Comparison of ENCODE assay signal across 23 mouse cellular contexts in genomic region chr3:21497011-21497410, GRCm38 (mm10).
A peak's percentile ranks its signal among the peaks of the same experiment; 100 is the strongest.
DNase-seq lines count a peak whose midpoint lies in the region; ATAC-seq lines count a peak whose summit lies in the region.
"Had no signal": no experiment of that assay in that cellular context is flagged by ENCODE, and none has a peak within 500 bp of the region (broad histone marks: within the 10 kb centered on the region; RNA-seq: fewer than 3 reads in every experiment).

No protein-coding gene starts in this region.

- H3K36me3 ChIP-seq in heart, embryonic 12.5 days = no peaks in the 10 kb centered on the region
- no peaks in the 10 kb centered on the region for H3K36me3 ChIP-seq in kidney, embryonic 16.5 days (ENCODE audit: insufficient read depth, low read length)
- H3K36me3 ChIP-seq: liver, embryonic 12.5 days; lung, embryonic 15.5 days; midbrain, embryonic 13.5 days; neural tube, embryonic 12.5 days had no signal

- no peaks in the 10 kb centered on the region for H3K9me3 ChIP-seq in heart, embryonic 12.5 days (replicated peaks)
- no peaks in the 10 kb centered on the region for H3K9me3 ChIP-seq in kidney, embryonic 16.5 days (ENCODE audit: low read length)
- H3K9me3 ChIP-seq: forebrain, embryonic 13.5 days; liver, embryonic 12.5 days; lung, embryonic 15.5 days; megakaryocyte, embryonic 14.5 days; midbrain, embryonic 13.5 days; neural tube, embryonic 12.5 days had no signal

- H3K27me3 ChIP-seq in heart, embryonic 12.5 days (replicated peaks) = no peaks in the 10 kb centered on the region
- H3K27me3 ChIP-seq in kidney, embryonic 16.5 days (ENCODE audit: insufficient read depth, low read length) = no peaks in the 10 kb centered on the region
- H3K27me3 ChIP-seq: forebrain, embryonic 13.5 days; liver, embryonic 12.5 days; lung, embryonic 15.5 days; megakaryocyte, embryonic 14.5 days; midbrain, embryonic 13.5 days; neural tube, embryonic 12.5 days had no signal

- H3K4me3 ChIP-seq in heart, embryonic 12.5 days = no peak overlapping the region
- no peak overlapping the region for H3K4me3 ChIP-seq in kidney, embryonic 16.5 days (ENCODE audit: low read length)
- H3K4me3 ChIP-seq: forebrain, embryonic 13.5 days; liver, embryonic 12.5 days; lung, embryonic 15.5 days; megakaryocyte, embryonic 14.5 days; midbrain, embryonic 13.5 days; neural tube, embryonic 12.5 days had no signal

- no peak overlapping the region for H3K27ac ChIP-seq in heart, embryonic 12.5 days (ENCODE audit: poor library complexity, severe bottlenecking)
- no peak overlapping the region for H3K27ac ChIP-seq in kidney, embryonic 16.5 days (ENCODE audit: low read length)
- H3K27ac ChIP-seq: forebrain, embryonic 13.5 days; hindbrain, embryonic 14.5 days; kidney, postnatal 0 days; liver, embryonic 12.5 days; lung, embryonic 15.5 days; midbrain, embryonic 13.5 days; neural tube, embryonic 12.5 days had no signal

- peaks cover 23% of the 10 kb centered on the region for H3K4me1 ChIP-seq in heart, embryonic 12.5 days (replicated peaks)
- no peaks in the 10 kb centered on the region for H3K4me1 ChIP-seq in kidney, embryonic 16.5 days (ENCODE audit: insufficient read depth, low read length)
- H3K4me1 ChIP-seq: liver, embryonic 12.5 days had no signal

- H3K4me2 ChIP-seq in heart, embryonic 12.5 days = no peak overlapping the region
- H3K4me2 ChIP-seq in kidney, embryonic 16.5 days (replicated peaks; ENCODE audit: low read depth, low read length) = no peak overlapping the region
- H3K4me2 ChIP-seq: forebrain, embryonic 13.5 days; hindbrain, embryonic 14.5 days; liver, embryonic 12.5 days; lung, embryonic 15.5 days; midbrain, embryonic 13.5 days; neural tube, embryonic 12.5 days had no signal

- WGBS in heart, embryonic 12.5 days = 6% methylated on average over 1 of the region's 1 CpGs
- 69% methylated on average over 1 of the region's 1 CpGs for WGBS in kidney, embryonic 16.5 days

- peak; percentile 77 to 81 for DNase-seq in heart, adult 18-20 months
- no peak for DNase-seq in heart, postnatal 25 days (ENCODE audit: low spot score)
- DNase-seq in adipocyte (ENCODE audit: low spot score) = peak; percentile 67
- peak; percentile 71 to 79 for DNase-seq in heart, postnatal 10 days
- DNase-seq in layer of hippocampus, postnatal 14 days (ENCODE audit: low spot score in 2 of 2) = no peak
- DNase-seq in neural tube, embryonic 10.5 days (ENCODE audit: extremely low spot score, low spot score) = no peak
- DNase-seq: adrenal gland, postnatal 14 days; cerebellum, adult 8-10 months; kidney, adult 18-20 months; right cerebral cortex, postnatal 14 days; spleen, adult 18-20 months; thymus, postnatal 14 days had no signal

- no peak overlapping the region for H3K9ac ChIP-seq in heart, embryonic 12.5 days
- H3K9ac ChIP-seq in kidney, embryonic 16.5 days (replicated peaks; ENCODE audit: low read length) = no peak overlapping the region
- H3K9ac ChIP-seq: forebrain, embryonic 13.5 days; hindbrain, embryonic 14.5 days; liver, embryonic 12.5 days; lung, embryonic 15.5 days; midbrain, embryonic 13.5 days; neural tube, embryonic 12.5 days had no signal

- ATAC-seq in heart, embryonic 12.5 days (ENCODE audit: insufficient number of reproducible peaks, low FRiP score) = peak; percentile 82
- no peak for ATAC-seq in kidney, embryonic 16.5 days (ENCODE audit: low FRiP score, low TSS enrichment)
- ATAC-seq: forebrain, embryonic 13.5 days; inflammation-experienced regulatory T-cells, adult 6 months; liver, embryonic 12.5 days; midbrain, embryonic 13.5 days had no signal

- intact Hi-C loops in heart, postnatal 25 days (cut with DNase I) = loop anchor here (5.0 kb wide), 1 partner anchor 50 kb away; no protein-coding TSS in a partner anchor
- intact Hi-C loops in heart, postnatal 10 days (cut with DNase I) = loop anchor here (10.0 kb wide), 2 partner anchors 578 to 648 kb away; partner anchors contain the start of gene Tbl1xr1

Comparison
In these comparisons a context has a peak if more than half of its experiments do, and no peak if none do; other contexts are left out.
1. DNase-seq: peak in heart, adult 18-20 months (2 of 2), adipocyte (single experiment) and heart, postnatal 10 days (2 of 2); none in heart, postnatal 25 days (single experiment), layer of hippocampus, postnatal 14 days (0 of 2) and neural tube, embryonic 10.5 days (single experiment).